Mouse (Mus musculus) C2C12 (cell line): ENCODE results near the gene H2-Eb2. TPM values are rescaled to one million over a fixed set of nuclear protein-coding genes. Genes with fewer than 3 reads are reported as not detected.

ENCODE experiments used
- H3K27me3 ChIP-seq: one replicate; pipeline ENCODE4 v1.6.1; 2011; ENCODE audit not compliant: control insufficient read depth, insufficient read depth, insufficient read length
- H3K36me3 ChIP-seq: one replicate; pipeline ENCODE4 v1.6.1; 2011; ENCODE audit not compliant: control insufficient read depth, insufficient read depth
- H3K4me3 ChIP-seq: one replicate; pipeline ENCODE4 v1.5.1; 2011; ENCODE audit warnings: mild to moderate bottlenecking, control low read depth; ENCODE audit not compliant: poor library complexity, insufficient read depth, severe bottlenecking
- H3K79me2 ChIP-seq: one replicate; pipeline ENCODE4 v1.6.1; 2011; ENCODE audit not compliant: control insufficient read depth, insufficient read depth
- H3K79me3 ChIP-seq: one replicate; pipeline ENCODE4 v1.6.1; 2011; ENCODE audit warnings: low read depth, control low read depth
- H3ac ChIP-seq: one replicate; pipeline ENCODE3; 2011; ENCODE audit warnings: low read depth; ENCODE audit not compliant: control insufficient read depth, insufficient read length
- CEBPB ChIP-seq: IDR thresholded peaks from one replicate; pipeline ENCODE4 v1.6.1; 2011; ENCODE audit warnings: low read depth, mild to moderate bottlenecking, control low read depth, moderate library complexity
- CTCF ChIP-seq: IDR thresholded peaks from one replicate; pipeline ENCODE4 v1.5.1; 2011; ENCODE audit not compliant: control insufficient read depth, insufficient read depth, insufficient read length
- FOSL1 ChIP-seq: IDR thresholded peaks from one replicate; pipeline ENCODE4 v1.8.0; 2011; ENCODE audit warnings: mild to moderate bottlenecking, low read length; ENCODE audit not compliant: poor library complexity, insufficient read depth, severe bottlenecking
- MAX ChIP-seq: IDR thresholded peaks from one replicate; pipeline ENCODE4 v1.6.1; 2011; ENCODE audit warnings: mild to moderate bottlenecking, control low read depth
- MYOD1 ChIP-seq: IDR thresholded peaks from one replicate; pipeline ENCODE4 v1.6.1; 2011; ENCODE audit warnings: low read depth; ENCODE audit not compliant: control insufficient read depth, insufficient read length
- MYOG ChIP-seq: IDR thresholded peaks from one replicate; pipeline ENCODE4 v1.6.1; 2011; ENCODE audit not compliant: control insufficient read depth, insufficient read length; ENCODE audit errors: extremely low read depth
- USF1 ChIP-seq: IDR thresholded peaks from one replicate; pipeline ENCODE4 v1.6.1; 2011; ENCODE audit warnings: low read depth, mild to moderate bottlenecking, control low read depth, moderate library complexity
- polyA plus RNA-seq: library from polyadenylated mRNA; unstranded; fragments of >200 nt; fragmentation: generic; extraction: Trizol; gene quantifications from one replicate; pipeline ENCODE4 v1.2.1, GENCODE M21; 2012; ENCODE audit warnings: missing spikeins

The H2-Eb2 gene
- polyA plus RNA-seq, 1 experiment = not detected

DNA sequence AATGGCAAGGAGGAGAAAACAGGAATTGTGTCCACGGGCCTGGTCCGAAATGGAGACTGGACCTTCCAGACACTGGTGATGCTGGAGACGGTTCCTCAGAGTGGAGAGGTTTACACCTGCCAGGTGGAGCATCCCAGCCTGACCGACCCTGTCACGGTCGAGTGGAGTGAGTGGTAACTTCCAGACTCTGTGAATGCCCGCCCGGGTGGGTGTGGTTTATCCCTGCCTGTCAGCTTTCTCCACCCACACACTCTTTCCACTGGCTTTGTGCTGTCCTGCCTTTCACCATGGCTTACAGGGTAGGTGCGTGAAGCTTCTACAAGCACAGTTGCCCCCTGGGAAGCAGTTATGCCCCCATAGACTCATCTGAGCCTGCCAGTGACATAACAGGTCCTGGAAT lies 11.2 kb upstream of the H2-Eb2 start:
- H3K4me3 ChIP-seq = no peak overlapping the region
- no peaks in the 10 kb centered on the region for H3K36me3 ChIP-seq
- H3K27me3 ChIP-seq = peaks cover 11% of the 10 kb centered on the region
- no peaks in the 10 kb centered on the region for H3K79me2 ChIP-seq
- no peak overlapping the region for H3ac ChIP-seq
- no peaks in the 10 kb centered on the region for H3K79me3 ChIP-seq
- no peak for TF ChIP-seq FOSL1
- no peak for TF ChIP-seq MYOG
- no peak for TF ChIP-seq CTCF
- TF ChIP-seq MAX = no peak
- no peak for TF ChIP-seq MYOD1
- TF ChIP-seq CEBPB = no peak
- no peak for TF ChIP-seq USF1

DNA sequence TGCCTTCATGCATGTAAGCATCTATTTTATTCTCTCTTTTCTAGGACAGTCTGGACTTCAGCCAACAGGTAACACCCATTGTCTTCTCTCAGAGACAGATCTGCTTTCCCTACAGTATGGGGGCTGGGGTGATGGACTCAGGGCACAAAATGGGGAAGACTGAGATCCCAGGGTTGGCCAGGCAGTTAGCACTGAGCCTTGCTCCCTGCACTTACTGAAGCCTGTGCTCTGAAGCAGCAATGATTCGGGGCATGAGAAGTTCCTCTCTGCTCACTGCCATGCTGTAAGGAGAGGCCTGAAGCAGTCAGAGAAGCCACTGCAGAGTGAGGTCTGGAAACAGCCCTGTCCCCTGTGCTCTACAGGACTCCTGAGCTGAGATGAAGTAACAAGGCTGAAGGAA lies 10.0 kb upstream of the H2-Eb2 start:
- H3K79me2 ChIP-seq = no peaks in the 10 kb centered on the region
- H3K27me3 ChIP-seq = peaks cover 3% of the 10 kb centered on the region
- no peak overlapping the region for H3ac ChIP-seq
- H3K36me3 ChIP-seq = no peaks in the 10 kb centered on the region
- H3K4me3 ChIP-seq = no peak overlapping the region
- H3K79me3 ChIP-seq = no peaks in the 10 kb centered on the region
- no peak for TF ChIP-seq MAX
- TF ChIP-seq CTCF = no peak
- TF ChIP-seq CEBPB = no peak
- TF ChIP-seq USF1 = no peak
- no peak for TF ChIP-seq MYOG

DNA sequence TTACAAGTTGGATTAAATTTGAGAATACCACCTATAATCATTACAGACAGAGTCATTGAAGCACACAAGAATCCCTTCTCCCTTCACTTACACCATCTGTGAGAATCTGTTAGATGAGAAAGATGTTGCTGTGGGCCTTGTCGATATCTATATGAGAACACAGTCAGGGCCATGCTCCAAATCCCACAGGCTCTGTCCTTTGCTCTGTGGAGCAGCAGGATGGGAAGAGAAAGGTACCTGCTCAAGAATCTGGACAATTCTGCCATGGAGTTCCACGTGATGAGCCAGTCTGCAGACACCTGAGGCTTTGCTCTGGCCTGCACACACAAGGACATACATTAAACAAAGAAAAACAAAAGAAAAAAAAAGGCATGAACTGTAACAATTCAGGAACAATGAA lies 8.8 kb upstream of the H2-Eb2 start:
- Histone ChIP-seq H3ac (no peak overlapping the region), H3K4me3 (no peak overlapping the region), H3K79me2 (no peaks in the 10 kb centered on the region), H3K36me3 (no peaks in the 10 kb centered on the region), H3K27me3 (peaks cover 3% of the 10 kb centered on the region), H3K79me3 (no peaks in the 10 kb centered on the region)
- TF ChIP-seq CEBPB (no peak), MYOG (no peak), FOSL1 (no peak), MAX (no peak), CTCF (no peak), MYOD1 (no peak), USF1 (no peak)

DNA sequence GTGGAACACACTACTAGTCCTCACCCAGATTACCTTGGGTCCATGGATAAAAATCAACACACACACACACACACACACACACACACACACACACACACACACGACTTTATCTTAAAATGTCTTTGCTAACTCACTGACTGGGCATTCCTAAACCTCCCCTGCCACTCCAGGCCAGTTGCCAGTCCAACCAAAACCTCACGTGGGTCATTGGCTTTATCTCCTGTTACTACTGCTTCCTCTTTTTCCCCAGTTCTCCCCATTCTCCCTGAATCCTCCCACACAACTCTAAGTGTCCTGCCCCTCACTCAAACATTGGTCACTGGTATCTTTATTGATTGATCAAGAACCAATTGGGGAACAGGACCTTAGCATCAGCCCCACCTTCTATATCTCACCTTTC lies 8.2 kb upstream of the H2-Eb2 start:
- TF ChIP-seq MAX (no peak), MYOG (no peak), MYOD1 (no peak), USF1 (no peak), CTCF (no peak), FOSL1 (no peak), CEBPB (no peak)
- Histone ChIP-seq H3K36me3 (no peaks in the 10 kb centered on the region), H3K27me3 (peaks cover 3% of the 10 kb centered on the region), H3ac (no peak overlapping the region), H3K79me2 (no peaks in the 10 kb centered on the region), H3K79me3 (no peaks in the 10 kb centered on the region), H3K4me3 (no peak overlapping the region)

DNA sequence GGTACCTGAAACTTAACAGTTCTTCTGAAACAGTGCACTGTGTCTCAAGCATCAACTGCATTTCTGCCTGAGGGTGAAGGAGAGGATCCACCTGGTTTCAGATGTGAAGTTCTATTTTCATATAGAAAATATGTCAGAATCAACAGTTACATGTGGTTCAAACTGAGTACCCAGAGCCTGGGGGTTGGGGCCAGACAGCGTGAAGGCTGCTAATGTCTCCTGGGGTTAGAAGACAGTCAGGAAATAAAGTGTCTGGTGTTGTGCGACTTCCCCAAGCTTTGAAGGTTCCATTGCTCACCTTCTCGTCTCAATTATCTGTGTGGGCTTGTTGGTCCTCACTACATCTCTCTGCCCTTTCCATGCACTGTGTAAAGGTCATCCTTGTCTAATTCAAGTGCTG lies 908 bp downstream of the H2-Eb2 start:
- Histone ChIP-seq H3ac (no peak overlapping the region), H3K4me3 (no peak overlapping the region), H3K79me2 (no peaks in the 10 kb centered on the region), H3K27me3 (no peaks in the 10 kb centered on the region), H3K79me3 (no peaks in the 10 kb centered on the region), H3K36me3 (no peaks in the 10 kb centered on the region)
- TF ChIP-seq CTCF (no peak), FOSL1 (no peak), USF1 (no peak)

DNA sequence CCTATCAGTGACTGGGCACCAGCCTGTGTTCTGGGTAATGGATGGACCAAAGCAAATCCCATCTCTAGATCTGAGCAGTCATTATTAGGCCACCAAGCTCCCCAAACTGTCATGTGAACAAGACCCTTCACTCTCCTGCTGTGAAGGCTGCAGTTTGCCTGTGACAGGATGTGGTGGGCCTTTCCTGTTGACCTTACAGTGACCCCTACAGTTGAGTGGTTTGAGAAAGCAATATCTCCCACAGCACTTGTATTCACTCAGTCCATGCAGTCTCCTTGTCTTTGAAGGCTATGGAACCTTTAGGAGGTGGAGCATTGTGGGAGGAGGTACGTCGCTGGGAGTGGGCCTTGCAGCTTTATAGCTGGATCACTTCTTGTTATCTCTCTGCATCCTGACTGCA lies 4.3 kb downstream of the H2-Eb2 start:
- H3K79me3 ChIP-seq = no peaks in the 10 kb centered on the region
- no peaks in the 10 kb centered on the region for H3K36me3 ChIP-seq
- no peaks in the 10 kb centered on the region for H3K79me2 ChIP-seq
- no peak overlapping the region for H3K4me3 ChIP-seq
- H3ac ChIP-seq = no peak overlapping the region
- TF ChIP-seq MYOD1 (no peak), FOSL1 (no peak), USF1 (no peak), MYOG (no peak), CEBPB (no peak), MAX (no peak), CTCF (no peak)
- H3K27me3 ChIP-seq = no peaks in the 10 kb centered on the region
